Mouse (Mus musculus) bone marrow, adult 2 months (tissue): ENCODE data around the gene Sstr3. TPM values are rescaled to one million over a fixed set of nuclear protein-coding genes. Genes with fewer than 3 reads are reported as not detected.

Source experiments
- H3K27ac ChIP-seq: fragments of 200-500 bp; 2 replicates; pipeline ENCODE4 v1.5.1; 2012; ENCODE audit warnings: low read depth, mild to moderate bottlenecking, control low read depth, inconsistent platforms, low read length; ENCODE audit not compliant: control insufficient read depth, poor library complexity, insufficient read depth
- H3K4me1 ChIP-seq: fragments of 200-500 bp; 2 replicates; pipeline ENCODE4 v1.6.1; 2011; ENCODE audit warnings: low read length; ENCODE audit not compliant: control insufficient read depth, insufficient read depth
- H3K4me3 ChIP-seq: fragments of 200-500 bp; replicated peaks from 2 replicates; pipeline ENCODE3; 2011; ENCODE audit warnings: mild to moderate bottlenecking, low read depth, low read length, control low read depth; ENCODE audit not compliant: control insufficient read depth
- CTCF ChIP-seq: fragments of 200-500 bp; IDR thresholded peaks from 2 replicates; pipeline ENCODE4 v1.5.1; 2011; ENCODE audit warnings: low read length, control low read depth; ENCODE audit not compliant: control insufficient read depth, insufficient read depth
- POLR2A ChIP-seq: fragments of 200-500 bp; IDR thresholded peaks from 2 replicates; pipeline ENCODE4 v1.6.1; 2011; ENCODE audit warnings: low read depth, mild to moderate bottlenecking, control low read depth, low read length, borderline replicate concordance; ENCODE audit not compliant: control insufficient read depth
- WGBS: fragments of 180-500 bp; shearing (Covaris S2); methylation state at CpG from one replicate; pipeline ENCODE4 v1.1.7; 2018; 5-methylcytosine and 5-hydroxymethylcytosine counted together
- polyA plus RNA-seq: library from polyadenylated mRNA; stranded (reverse); fragments of >200 nt; gene quantifications from 2 replicates; pipeline ENCODE4 v1.2.4, GENCODE M21; 2011; ENCODE audit warnings: low replicate concordance; ENCODE audit not compliant: missing spikeins, insufficient read depth, insufficient read length

Sstr3 gene
- polyA plus RNA-seq, 1 experiment = not detected

DNA sequence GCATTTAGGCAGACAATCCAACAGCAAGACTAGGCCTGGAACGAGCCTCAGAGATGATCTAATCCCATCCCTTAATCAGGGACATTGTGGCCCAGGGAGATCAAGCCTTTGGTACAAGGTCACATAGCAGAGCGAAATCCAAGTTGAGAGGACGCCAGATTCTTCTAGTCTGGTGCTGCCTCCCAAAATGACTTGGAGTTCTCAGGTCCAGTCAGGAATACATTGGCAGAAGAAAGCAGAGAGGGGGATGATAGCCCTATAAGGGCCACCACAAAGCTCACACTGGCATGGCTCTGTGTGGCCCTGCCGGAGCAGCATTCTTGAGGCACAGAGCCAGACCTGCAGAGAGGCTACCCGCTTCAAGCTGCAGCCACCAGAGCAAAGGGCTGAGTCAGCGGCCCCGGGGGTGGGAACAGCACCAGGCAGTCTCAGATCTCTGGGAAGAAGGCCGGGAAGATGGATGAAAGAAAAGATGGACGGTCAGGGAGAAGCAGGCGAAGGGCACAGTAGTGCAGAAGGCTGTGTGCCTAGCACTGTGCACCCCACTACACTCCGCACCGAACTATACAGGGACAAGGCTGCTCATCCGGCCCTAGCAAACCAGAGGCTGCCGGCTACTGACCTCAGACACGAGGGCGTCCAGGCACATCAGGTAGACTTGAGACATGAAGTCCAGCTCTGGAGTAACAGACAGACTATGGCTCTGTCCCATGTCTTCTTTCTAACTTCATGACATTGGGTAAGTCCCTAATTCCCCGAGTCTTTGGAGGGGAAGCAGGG lies 13.6 kb downstream of the Sstr3 start, which contains the start of gene C1qtnf6:
TSS of gene C1qtnf6 (minus strand) at position 746 of the 780 bp plus-strand sequence.
- Histone ChIP-seq H3K4me1 (peaks cover 1% of the 10 kb centered on the region; the same call in 1 of the 2 replicates), H3K4me3 (peak within 1 kb of the TSS; percentile 49), H3K27ac (no peak within 1 kb of the TSS)
- no peak for TF ChIP-seq CTCF
- no peak for TF ChIP-seq POLR2A
- 84% methylated on average over 17 of the region's 17 CpGs for WGBS

DNA sequence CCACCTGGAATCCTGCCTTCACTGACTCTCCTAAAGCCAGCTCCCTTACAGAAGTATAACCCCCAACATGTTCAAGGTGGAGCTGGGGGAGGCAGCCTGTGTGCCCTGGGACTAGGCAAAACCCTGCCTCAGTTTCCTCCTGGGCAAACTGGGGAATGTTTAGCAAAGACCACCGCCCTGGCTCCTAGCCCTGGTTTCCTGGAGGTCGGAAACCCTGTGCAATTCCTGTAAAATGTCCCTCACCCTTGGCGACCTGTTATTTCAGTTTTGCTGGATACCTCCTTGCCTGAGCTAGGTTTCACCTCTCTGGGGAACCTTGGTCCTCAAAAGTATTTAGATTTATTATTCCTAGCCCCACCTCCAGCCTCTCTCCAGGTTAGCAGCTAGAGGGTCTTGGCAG lies 14.3 kb downstream of the Sstr3 start:
- Histone ChIP-seq H3K27ac (no peak overlapping the region), H3K4me3 (no peak overlapping the region), H3K4me1 (peaks cover 1% of the 10 kb centered on the region; the same call in 1 of the 2 replicates)
- TF ChIP-seq CTCF = no peak
- no peak for TF ChIP-seq POLR2A
- 78% methylated on average over 3 of the region's 3 CpGs for WGBS

DNA sequence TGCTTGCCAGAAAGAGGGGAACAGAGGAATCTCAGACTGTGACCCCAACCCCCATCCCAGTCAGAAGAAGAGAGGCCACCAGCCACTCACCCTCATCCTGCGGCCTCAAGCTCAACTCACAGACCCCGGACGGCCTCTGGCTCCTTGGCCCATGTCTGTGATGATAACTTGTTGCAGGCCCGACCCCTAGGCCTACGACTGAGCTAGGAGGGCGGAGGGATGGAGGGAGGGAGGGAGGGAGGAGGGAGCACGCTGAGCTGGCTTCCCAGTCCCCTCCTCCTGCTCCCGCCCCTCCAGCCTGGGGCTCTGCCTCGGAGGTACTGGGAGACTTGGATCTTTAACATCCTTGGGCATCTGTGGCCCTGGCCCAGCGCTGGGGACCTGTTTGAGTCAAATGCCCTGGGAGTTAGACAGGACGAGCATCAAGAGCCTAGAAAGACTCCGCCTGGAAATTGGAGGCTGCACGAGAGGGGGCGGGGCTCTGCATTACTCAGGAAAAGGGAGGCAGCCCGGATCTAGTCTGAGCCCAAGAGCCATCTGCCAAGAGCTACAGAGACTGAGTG lies 15.0 kb downstream of the Sstr3 start:
- H3K27ac ChIP-seq = no peak overlapping the region
- H3K4me3 ChIP-seq = no peak overlapping the region
- H3K4me1 ChIP-seq = peaks cover 1% of the 10 kb centered on the region; the same call in 1 of the 2 replicates

DNA sequence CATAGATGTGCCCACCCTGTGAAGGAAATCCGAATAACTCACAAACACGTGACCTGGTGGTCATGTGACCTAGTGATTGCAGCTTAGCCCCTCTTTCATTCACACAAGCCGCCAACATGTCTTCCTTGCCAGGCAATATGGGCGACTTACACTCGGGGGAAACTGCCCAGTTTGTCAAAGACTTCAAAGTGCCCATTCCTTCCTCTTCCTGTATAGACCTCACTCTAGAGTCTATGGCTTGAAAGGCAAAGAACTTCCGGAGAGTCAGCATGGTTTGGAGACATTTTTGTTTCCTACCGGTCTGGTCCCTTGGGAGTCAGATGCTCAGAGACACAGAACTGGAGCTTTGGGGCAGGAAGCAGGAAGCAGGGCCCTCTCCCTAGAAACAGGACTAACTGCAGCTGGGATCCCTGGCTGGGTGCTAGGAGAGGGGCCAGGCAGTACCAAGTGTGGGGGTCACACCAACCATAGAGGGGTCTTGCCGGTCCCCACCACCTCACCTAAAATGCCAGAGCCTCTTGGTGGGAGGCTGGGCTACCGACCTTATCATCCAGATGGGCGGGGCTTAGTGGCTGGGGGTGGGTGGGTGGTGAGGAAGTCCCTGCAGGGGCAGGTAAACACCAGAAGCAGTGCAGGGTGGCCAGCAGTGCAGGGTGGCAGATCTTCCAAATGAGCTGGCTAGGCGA lies 15.6 kb downstream of the Sstr3 start:
- Histone ChIP-seq H3K27ac (peak overlapping the region; percentile 21), H3K4me1 (peaks cover 1% of the 10 kb centered on the region; the same call in 1 of the 2 replicates), H3K4me3 (no peak overlapping the region)
- TF ChIP-seq POLR2A = no peak
- no peak for TF ChIP-seq CTCF
- 17% methylated on average over 11 of the region's 11 CpGs for WGBS

More for the DNA sequence above, 15.0 kb downstream of the Sstr3 start:
- 42% methylated on average over 15 of the region's 15 CpGs for WGBS
- TF ChIP-seq POLR2A (no peak), CTCF (no peak)

DNA sequence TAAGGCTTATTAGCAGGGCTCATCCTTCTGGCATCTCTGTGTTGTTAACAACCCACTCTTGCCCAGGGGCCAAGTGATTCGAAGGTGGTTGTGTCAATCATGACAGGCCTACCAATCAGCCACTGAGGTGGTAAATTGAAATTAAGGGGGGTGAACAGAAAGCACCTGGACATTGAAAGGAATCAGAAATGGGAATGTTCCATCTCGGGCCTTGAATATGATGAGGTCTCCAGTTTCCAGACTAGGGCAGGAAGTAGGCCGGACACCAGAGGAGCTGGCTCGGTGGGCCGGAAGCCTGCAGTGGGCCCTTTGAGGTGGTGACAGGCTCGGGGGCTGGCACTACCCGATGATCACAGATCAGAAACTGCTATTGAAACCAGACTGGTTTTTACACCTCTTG lies 16.5 kb downstream of the Sstr3 start:
- peaks cover 1% of the 10 kb centered on the region; the same call in 1 of the 2 replicates for H3K4me1 ChIP-seq
- H3K27ac ChIP-seq = no peak overlapping the region; the same call in 1 of the 2 replicates
- H3K4me3 ChIP-seq = no peak overlapping the region
- TF ChIP-seq CTCF = no peak
- TF ChIP-seq POLR2A = no peak
- 26% methylated on average over 7 of the region's 7 CpGs for WGBS

DNA sequence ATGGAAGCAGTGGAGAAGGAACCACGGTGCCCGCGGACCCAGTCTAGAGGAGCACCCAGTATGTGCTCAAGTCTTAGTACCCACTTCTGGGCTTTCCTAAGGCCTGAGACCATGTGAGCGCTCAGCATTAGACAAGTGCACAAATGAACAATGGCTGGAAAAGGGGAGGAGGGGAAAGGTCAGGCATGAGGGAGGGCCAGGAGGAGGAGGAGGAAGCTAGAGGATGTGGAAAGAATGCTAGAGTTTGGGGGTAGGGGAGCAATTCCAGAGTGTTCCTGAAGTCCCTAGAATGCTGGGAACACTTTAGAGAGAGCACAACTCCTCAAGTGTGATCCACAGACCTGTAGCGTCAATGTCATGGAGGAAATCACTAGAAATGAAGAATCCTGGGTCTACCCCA lies 20.3 kb downstream of the Sstr3 start:
- no peak overlapping the region for H3K27ac ChIP-seq
- WGBS = 91% methylated on average over 5 of the region's 5 CpGs
- peaks cover 2% of the 10 kb centered on the region; the same call in 1 of the 2 replicates for H3K4me1 ChIP-seq
- H3K4me3 ChIP-seq = no peak overlapping the region
- TF ChIP-seq CTCF = no peak
- no peak for TF ChIP-seq POLR2A

DNA sequence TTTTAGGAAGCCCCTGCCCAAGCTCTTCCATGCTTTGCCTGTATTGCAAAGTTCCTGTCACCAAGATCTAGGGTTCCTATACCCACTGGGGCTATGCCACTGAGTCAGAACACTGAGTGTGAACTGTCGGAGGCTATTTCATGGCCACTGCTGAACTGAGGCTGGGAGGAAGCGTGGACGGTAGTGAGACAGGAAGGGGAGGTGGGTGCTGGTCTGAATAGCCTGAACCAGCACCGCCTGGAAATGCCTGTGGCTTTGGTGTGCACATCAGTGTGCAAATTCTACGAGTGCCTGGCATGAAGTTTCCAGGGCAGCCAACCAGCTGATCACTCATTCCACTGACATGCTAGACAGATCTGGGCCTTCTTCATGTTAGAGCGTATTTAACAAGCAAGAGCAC lies 22.6 kb downstream of the Sstr3 start:
- H3K4me3 ChIP-seq = no peak overlapping the region
- H3K4me1 ChIP-seq = peaks cover 1% of the 10 kb centered on the region; the same call in 1 of the 2 replicates
- WGBS = 25% methylated on average over 6 of the region's 6 CpGs
- TF ChIP-seq CTCF (no peak), POLR2A (no peak)
- H3K27ac ChIP-seq = no peak overlapping the region

DNA sequence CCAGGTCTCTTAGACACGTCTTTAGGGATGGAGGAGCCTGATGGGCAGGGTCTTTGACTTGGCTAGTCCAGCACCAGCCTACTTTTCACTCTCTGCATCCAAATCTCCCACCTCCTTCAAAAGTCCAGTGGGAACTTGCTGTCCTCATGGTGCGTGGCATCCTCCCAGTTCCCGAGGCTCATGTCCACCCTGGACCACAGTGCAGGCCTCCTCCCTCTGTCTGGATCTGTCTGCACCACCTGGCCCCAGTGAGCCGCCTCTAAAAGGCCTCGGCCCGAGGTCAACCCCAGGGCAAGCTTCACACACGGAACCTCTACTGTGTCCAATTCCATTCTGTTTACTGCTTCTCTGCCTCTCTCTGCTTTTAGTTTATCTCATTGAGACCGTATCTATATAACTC lies 23.2 kb downstream of the Sstr3 start:
- TF ChIP-seq CTCF (no peak), POLR2A (no peak)
- Histone ChIP-seq H3K27ac (no peak overlapping the region), H3K4me3 (no peak overlapping the region), H3K4me1 (peaks cover 1% of the 10 kb centered on the region; the same call in 1 of the 2 replicates)
- WGBS = 77% methylated on average over 8 of the region's 8 CpGs
